Mouse (Mus musculus) CD4-positive, CD25-positive, alpha-beta regulatory T cell, adult 2 months (primary cell): ENCODE results near the gene Ddx41.

Experiments used
- DNase-seq: peaks from one replicate; pipeline ENCODE4 v3.0.0-alpha.2; 2012; ENCODE audit warnings: low read depth, low spot score

The Ddx41 gene

DNA sequence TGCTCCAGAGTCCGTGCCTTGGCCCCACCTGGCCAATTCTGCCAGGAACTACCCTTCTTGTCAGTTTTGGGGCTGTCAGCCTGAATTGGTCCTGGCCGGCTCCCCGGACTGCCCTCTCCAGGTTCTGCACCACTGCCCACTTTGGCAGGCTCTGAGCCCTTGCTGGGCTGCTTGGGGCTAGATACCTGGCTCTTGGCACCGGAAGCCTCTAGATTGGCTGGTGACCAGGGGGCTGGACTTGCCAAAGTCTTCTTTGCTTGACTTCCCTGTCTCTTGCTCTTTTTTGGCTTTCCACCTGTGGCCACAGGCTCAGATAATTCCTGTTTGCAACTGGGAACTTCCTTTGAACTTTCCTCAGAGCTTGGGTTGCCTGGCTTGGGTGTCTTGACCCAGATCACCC, 6.4 kb upstream of the Ddx41 start:
- DNase-seq = no peak

- DNase-seq = no peak
Observed at GRCm38 (mm10) chr13:55540933-55541332, 4.5 kb upstream of the Ddx41 start.

DNA sequence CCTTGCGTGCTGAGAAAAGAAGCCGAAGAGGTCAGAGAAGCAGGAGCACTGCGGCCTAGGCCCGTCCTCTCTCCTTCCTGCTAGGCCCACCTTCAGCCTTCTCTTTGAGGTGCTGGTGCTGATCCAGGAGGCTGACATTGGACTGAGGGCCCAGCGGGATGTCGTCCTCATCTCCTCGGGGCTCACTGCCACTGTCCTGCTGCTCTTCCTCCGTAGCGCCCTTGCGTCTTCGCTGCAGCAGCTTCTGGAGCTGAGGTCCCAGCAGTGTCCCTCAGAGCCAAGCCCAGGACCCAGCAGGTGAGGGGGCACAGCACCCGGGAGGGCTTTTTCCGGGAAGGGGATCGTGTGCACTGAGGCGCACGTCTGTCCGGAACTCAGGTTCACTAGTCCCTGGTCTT, 663 bp downstream of the Ddx41 start:
- no peak for DNase-seq

GRCm38 (mm10) chr13:55535191-55535590, 1.3 kb downstream of the Ddx41 start:
- DNase-seq = no peak

- DNase-seq = no peak
Observed at GRCm38 (mm10) chr13:55529198-55529915, 7.1 kb downstream of the Ddx41 start, which contains the start of gene Dok3. Gene Dok3 (minus strand): TSS chr13:55529296.

GRCm38 (mm10) chr13:55527834-55528772, 8.4 kb downstream of the Ddx41 start:
- no peak for DNase-seq

- no peak for DNase-seq
Observed at GRCm38 (mm10) chr13:55527212-55527611, 9.2 kb downstream of the Ddx41 start.

- no peak for DNase-seq
Observed at GRCm38 (mm10) chr13:55525733-55526553, 10.5 kb downstream of the Ddx41 start.

- no peak for DNase-seq
Observed at GRCm38 (mm10) chr13:55523951-55524600, 12.4 kb downstream of the Ddx41 start.

DNA sequence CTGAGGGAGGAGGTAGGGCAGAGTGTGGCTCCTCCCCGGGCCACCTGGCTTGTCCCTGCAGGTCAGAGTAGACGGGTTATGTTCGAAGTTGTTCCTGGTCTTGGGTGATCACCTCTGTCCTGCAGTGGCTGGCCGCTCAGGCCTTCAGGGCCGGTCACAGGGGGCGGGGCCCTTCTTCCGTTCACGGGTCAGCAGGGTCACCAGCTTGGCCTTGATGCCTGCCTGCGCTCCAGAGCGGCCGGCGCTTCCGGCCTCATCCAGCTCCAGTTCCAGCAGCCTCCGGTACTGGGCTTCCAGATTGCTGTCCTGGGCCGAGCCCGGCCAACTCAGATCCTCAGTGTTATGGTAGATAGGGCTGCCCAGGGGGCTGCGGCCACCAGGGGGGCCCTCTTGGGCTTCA, 13.2 kb downstream of the Ddx41 start:
- no peak for DNase-seq

DNA sequence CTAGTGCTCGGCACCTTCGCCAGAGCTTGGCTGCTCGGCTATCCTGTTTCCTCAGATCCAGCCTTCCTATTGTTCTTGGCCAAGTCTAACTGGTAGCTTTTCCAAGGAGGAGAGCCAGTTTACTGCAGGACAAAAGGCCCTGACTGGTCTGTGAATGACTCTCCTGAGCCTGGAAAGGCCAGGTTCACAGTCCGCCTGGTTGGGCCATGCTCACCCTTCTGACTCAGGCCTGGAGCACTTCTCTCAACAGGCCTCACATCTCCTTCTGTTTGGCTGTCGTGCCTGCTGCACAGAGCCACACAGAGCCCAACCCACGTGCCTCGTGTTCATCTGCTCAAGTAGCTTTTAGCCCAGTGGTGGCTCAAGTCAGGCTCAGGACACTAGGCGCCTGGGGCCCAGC, 13.7 kb downstream of the Ddx41 start:
- DNase-seq = no peak

DNA sequence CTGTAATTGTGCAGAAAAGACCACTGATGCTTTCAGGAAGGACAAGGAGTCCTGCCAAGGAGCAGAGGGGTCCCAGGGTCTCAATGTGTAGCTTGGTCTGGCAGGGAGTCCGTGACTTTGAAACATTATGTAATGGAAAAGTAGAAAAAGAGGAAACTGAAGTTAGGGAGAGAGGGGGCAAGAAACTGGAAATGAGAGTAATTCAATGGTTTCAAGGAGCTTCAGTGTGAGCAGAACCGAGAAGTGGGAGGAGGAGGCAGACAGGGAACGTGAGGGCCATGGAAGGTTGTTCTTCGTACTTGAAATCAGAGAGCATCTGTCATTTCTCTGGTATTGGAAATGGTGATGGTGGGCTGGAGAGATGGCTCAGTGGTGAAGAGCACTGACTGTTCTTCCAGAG, 16.9 kb downstream of the Ddx41 start:
- DNase-seq = no peak

DNA sequence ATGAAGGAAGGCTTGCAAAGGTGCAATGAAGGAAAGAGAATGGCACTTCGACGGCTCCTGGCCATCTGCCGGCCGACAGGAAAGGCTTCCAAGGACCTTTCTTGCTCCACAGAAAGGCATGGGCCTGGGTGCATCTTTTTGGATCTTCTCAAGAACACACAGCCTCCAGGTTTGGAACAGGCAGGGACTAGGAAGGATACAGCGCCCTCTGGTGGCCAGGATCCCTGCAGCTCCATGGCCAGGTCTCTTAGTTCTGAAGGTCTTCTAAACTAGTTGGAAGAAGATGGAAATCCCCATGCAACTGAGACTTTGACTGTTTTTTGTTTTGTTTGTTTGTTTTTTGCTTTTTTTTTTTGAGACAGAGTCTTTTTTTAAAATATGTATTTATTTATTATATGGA, 19.5 kb downstream of the Ddx41 start:
- peak; percentile 92 for DNase-seq

GRCm38 (mm10) chr13:55513828-55514227, 22.6 kb downstream of the Ddx41 start:
- DNase-seq = no peak

DNA sequence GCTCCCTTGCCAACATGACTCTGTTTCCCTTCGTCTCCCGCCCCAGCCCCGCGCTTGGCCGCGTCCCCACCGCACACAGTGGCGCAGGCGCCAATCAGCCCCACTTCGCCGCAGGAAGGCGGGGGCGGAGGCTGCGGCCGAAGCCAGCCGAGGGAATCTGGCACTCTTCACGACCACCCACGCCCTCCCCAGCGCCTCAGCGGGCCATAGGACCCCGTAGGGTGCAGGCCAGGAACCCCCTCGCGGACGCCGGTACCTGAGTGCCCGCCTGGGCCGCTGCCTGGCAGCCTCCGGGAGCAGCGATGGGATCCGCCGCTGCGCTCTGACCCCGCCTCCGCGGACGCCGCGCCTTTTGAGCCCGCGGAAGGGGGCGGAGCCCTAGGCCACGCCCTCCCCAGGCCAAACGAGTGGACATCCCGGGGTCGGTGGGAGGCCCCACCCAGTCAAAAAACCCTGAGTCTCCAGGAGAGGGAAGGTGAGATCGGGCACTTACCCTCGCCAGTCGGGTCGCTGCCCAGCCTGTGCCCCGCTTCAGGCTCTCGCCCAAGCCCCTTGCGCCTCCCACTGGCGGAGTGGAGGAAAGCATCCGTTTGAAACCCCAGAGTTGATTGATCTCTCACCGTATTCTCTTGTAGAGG, 23.2 kb downstream of the Ddx41 start, which contains the start of gene Pdlim7:
Gene Pdlim7 (minus strand): TSS at position 566 of the 638 bp plus-strand sequence.
- peak; percentile 91 for DNase-seq

GRCm38 (mm10) chr13:55512379-55513031, 24.0 kb downstream of the Ddx41 start:
- DNase-seq = peak; percentile 38

GRCm38 (mm10) chr13:55511492-55511861, 25.0 kb downstream of the Ddx41 start:
- no peak for DNase-seq

GRCm38 (mm10) chr13:55510668-55511491, 25.6 kb downstream of the Ddx41 start:
- DNase-seq = no peak

DNA sequence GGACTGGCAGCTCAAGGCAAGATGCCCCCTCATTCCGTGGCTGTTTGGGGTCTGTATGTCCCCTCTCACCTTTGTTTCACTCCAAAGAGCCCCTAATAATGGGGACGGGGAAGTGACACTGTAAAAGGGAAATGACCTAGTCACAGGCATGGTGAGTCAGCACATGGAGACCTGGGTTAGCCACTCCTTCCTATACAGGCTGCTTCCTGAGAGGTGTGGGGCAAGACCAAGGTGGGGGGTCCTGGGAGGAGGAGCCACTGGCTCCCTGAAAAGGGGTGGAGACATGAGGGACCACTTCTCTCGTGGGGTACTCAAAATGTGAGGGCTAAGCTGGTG, 26.2 kb downstream of the Ddx41 start:
- no peak for DNase-seq

DNA sequence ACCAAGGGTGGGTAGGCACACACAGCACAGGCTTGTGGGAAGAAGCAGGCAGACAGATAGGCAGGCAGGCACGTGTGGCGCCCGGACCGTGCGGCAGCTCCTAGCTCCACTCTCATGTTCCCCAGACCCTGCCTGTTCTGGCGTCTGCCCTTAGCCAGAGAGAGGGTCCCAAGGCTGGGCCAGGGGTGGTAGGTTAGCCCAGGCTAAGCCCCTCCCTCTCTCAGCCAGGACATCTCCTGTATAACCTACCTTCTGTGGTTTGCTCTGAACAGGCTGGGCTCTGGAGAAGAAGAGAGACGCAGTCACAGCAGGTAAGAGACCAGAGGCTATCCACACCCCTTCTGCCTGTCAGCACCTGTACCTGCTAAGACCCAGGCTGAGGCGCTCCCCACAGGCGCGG, 27.9 kb downstream of the Ddx41 start:
- DNase-seq = no peak
